Mouse (Mus musculus): ENCODE measurements around the gene Prkaca.

GRCm38 (mm10) chr8:83967701-83968100 lies 5.1 kb upstream of the Prkaca start:
- TF ChIP-seq TAL1 (IDR thresholded peaks at IDR 0.05; ENCODE audit: low read length) (no peak), GATA1 (IDR thresholded peaks at IDR 0.05; ENCODE audit: low read length) (no peak)

All from erythroblast, embryonic 14.5 days (primary cell).